Mouse (Mus musculus) ovary, postnatal 10 days (tissue): ENCODE data around the gene Adamts9.

Experiments used
- DNase-seq: peaks from one replicate; pipeline ENCODE4 v3.0.0; 2022; ENCODE audit warnings: low spot score

Gene Adamts9

GRCm38 (mm10) chr6:92943057-92943781 lies at the start of gene Adamts9:
Gene Adamts9, minus strand, starts transcription at chr6:92943492.
- peak; percentile 75 for DNase-seq

- DNase-seq: no peak
Observed at GRCm38 (mm10) chr6:92991616-92992015, 48.3 kb upstream of the Adamts9 start.

GRCm38 (mm10) chr6:92988620-92988998 lies 45.3 kb upstream of the Adamts9 start:
- DNase-seq: no peak

GRCm38 (mm10) chr6:92987846-92988619 lies 44.7 kb upstream of the Adamts9 start:
- DNase-seq: no peak

GRCm38 (mm10) chr6:92987366-92987765 lies 44.1 kb upstream of the Adamts9 start:
- no peak for DNase-seq

- DNase-seq: no peak
Observed at GRCm38 (mm10) chr6:92983421-92983820, 40.1 kb upstream of the Adamts9 start.

- DNase-seq: no peak
Observed at GRCm38 (mm10) chr6:92981451-92982186, 38.3 kb upstream of the Adamts9 start.

GRCm38 (mm10) chr6:92973340-92973739 lies 30.0 kb upstream of the Adamts9 start:
- DNase-seq: no peak

- DNase-seq: no peak
Observed at GRCm38 (mm10) chr6:92968718-92969117, 25.4 kb upstream of the Adamts9 start.

GRCm38 (mm10) chr6:92968216-92968615 lies 24.9 kb upstream of the Adamts9 start:
- DNase-seq: no peak

- DNase-seq: no peak
Observed at GRCm38 (mm10) chr6:92962966-92963365, 19.7 kb upstream of the Adamts9 start.

- no peak for DNase-seq
Observed at GRCm38 (mm10) chr6:92960997-92961396, 17.7 kb upstream of the Adamts9 start.

GRCm38 (mm10) chr6:92959416-92959815 lies 16.1 kb upstream of the Adamts9 start:
- no peak for DNase-seq

- no peak for DNase-seq
Observed at GRCm38 (mm10) chr6:92947337-92948042, 4.2 kb upstream of the Adamts9 start.

GRCm38 (mm10) chr6:92944711-92945110 lies 1.4 kb upstream of the Adamts9 start:
- DNase-seq: no peak

GRCm38 (mm10) chr6:92944048-92944685 lies 875 bp upstream of the Adamts9 start:
- no peak for DNase-seq

GRCm38 (mm10) chr6:92941756-92942420 lies 1.4 kb downstream of the Adamts9 start:
- DNase-seq: no peak

- DNase-seq: peak; percentile 61
Observed at GRCm38 (mm10) chr6:92941281-92941731, 2.0 kb downstream of the Adamts9 start.

- peak; percentile 19 for DNase-seq
Observed at GRCm38 (mm10) chr6:92940191-92941131, 2.8 kb downstream of the Adamts9 start.

- DNase-seq: no peak
Observed at GRCm38 (mm10) chr6:92928261-92928660, 15.0 kb downstream of the Adamts9 start.
